Mouse (Mus musculus): ENCODE results near the gene Mrpl44.

Gene Mrpl44

GRCm38 (mm10) chr1:79775927-79776458 is at the start of gene Mrpl44, which contains the start of gene Wdfy1:
Mrpl44 (plus strand) TSS chr1:79776018.
Wdfy1 (minus strand) TSS chr1:79776143.
- DNase-seq = peak; percentile 97

- no peak for DNase-seq
These were observed 41.0 kb upstream of the Mrpl44 start for GRCm38 (mm10) chr1:79734794-79735193.

- no peak for DNase-seq
These were observed 39.4 kb upstream of the Mrpl44 start for GRCm38 (mm10) chr1:79736408-79736807.

DNA sequence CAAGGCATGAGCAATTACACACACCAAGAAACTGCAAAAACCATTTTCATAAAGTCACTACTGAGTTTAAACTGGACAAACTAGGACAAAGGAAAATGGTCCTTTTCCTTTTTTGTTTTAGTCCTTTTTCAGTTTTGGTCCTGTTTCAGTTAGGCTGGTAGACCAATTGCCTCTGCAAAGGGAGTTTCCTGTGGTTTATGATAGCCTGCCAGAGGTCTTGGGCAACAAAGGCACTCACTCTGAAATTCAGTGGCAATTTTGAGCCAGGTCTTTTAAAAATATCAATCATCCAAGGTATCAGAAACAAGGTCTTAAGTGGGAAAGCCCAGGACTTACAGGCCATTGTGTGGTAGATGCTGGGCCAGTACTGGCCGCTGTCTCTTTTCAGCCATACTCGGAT is 36.1 kb upstream of the Mrpl44 start:
- no peak for DNase-seq

- DNase-seq = no peak
These were observed 34.8 kb upstream of the Mrpl44 start for GRCm38 (mm10) chr1:79741002-79741401.

DNA sequence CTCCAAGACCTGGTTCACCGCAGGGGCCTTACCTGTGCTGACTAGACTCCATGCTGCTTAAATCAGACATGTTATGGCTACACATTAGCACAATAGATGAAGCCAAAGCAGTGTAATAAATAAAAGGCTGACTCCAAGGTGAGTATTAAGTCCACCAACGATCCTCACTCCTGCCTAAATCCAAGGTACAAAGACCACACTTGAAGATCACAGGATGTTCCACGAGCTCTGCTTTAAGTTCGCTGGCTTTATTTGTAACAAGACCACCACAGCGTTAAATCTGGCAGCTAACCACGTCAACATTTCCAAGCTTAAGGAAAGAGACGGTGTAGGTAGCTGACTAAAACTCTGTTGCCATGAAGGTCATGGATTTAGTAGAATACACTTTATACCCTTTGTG is 32.9 kb upstream of the Mrpl44 start:
- no peak for DNase-seq

DNA sequence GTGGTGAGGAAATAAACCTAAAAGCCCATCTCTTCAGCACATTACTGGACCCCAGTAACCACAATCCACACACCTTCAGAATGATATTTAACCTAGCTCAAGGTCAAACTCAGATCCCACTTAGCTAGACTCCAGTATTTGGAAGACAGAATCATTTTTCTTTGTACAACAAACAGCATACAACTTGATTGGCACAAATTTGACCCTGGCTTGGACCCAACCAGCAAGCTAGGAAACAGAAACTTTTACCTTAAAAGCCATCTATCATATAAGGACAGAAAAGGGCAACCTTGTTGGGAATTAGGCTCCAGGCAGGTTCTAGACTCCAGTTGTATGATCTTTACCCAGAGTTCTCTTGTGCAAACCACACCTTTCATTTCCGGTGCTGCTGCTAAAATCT is 32.4 kb upstream of the Mrpl44 start:
- DNase-seq = no peak

- DNase-seq = no peak
These were observed 29.8 kb upstream of the Mrpl44 start for GRCm38 (mm10) chr1:79746056-79746455.

DNA sequence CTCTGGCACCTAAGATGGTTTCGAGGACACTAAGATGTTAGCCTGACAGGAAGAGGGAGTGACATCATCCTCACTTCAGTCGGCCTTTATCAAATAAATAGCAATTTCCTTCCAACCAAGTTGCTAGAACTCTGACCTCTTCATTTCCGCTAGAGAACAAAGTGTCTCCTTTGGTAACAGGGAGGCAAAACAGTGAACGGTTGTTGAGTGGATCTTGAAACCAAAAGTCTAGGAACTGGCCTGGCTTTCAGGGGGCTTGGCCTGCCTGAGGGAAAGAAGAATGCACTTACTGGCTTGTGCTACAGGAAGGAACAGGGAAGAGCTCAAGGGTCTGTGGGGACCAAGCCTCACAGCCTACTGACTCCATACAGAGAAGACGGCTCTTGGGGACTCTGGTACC is 24.6 kb upstream of the Mrpl44 start:
- DNase-seq = no peak

GRCm38 (mm10) chr1:79752015-79752695 is 23.7 kb upstream of the Mrpl44 start:
- no peak for DNase-seq

- DNase-seq = no peak
These were observed 23.0 kb upstream of the Mrpl44 start for GRCm38 (mm10) chr1:79752714-79753340.

- DNase-seq = no peak
These were observed 22.4 kb upstream of the Mrpl44 start for GRCm38 (mm10) chr1:79753456-79753855.

GRCm38 (mm10) chr1:79754936-79755335 is 20.9 kb upstream of the Mrpl44 start:
- DNase-seq = no peak

GRCm38 (mm10) chr1:79755376-79755775 is 20.4 kb upstream of the Mrpl44 start:
- DNase-seq = no peak

DNA sequence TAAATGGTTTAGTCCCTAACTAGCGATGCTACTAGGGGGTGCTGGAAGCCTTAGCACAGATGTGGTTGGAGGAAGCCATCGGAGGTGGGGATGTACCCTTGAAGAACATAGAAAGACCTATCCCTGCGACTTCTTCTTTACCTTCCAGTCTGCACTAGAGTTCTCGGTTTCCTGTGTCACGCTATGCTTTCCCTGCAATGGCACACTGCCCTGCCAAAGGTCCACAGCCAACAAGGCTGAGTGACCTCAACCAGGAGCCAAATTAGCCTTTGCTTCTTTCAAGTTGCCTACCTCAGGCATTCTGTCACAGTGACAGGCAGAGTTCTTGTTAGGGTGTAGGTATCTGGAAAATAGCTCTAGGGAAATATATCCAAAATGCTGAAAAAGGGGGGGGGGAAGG is 19.4 kb upstream of the Mrpl44 start:
- DNase-seq = no peak

DNA sequence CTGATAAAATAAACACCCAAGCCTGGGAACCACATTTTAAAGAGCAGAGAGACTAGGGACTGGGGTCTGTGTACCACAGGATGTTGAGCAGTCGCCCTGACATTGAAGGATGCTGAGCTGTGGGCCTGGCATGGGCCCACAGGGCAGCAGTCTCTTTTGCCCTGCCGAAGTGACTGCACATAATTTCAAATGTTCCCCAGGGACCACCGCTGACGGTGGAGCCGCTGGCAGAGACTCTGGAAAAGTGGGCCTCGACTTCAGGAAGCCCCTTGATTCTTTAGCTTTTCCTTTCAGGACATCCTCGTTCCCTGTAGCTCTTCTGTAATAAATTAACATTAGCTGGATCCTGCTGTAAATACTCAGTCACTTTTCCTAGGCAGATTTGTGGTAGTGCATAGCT is 18.7 kb upstream of the Mrpl44 start:
- DNase-seq = no peak

GRCm38 (mm10) chr1:79757597-79757996 is 18.2 kb upstream of the Mrpl44 start:
- no peak for DNase-seq

- DNase-seq = no peak
These were observed 16.8 kb upstream of the Mrpl44 start for GRCm38 (mm10) chr1:79759006-79759405.

DNA sequence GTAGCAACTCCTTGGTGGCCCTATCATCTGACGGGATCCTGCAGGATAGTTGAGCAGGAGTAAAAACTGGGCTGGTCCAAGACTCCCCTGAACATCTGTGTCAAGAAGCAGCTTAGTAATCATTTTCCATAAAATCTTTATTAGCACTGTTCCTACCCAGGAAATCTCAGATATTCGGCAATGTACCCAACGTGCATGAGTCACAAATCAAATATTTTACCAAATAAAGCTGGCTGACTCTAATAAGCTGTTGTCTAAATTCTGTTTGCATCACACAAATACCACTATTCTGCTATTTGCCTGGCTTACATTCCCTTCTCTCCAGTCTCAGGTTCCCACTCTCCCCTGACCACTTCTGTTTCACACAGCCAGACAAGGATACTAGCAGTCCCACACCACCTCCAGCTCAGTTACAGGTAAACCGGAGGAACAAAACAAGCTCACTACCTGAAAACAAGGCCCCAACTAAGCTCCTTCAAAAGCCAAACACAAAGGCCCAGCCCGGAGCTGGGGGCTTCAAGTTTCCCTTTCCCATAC is 16.3 kb upstream of the Mrpl44 start:
- no peak for DNase-seq

- DNase-seq = no peak
These were observed 15.2 kb upstream of the Mrpl44 start for GRCm38 (mm10) chr1:79760656-79761055.

- peak; percentile 87 for DNase-seq
These were observed 14.5 kb upstream of the Mrpl44 start for GRCm38 (mm10) chr1:79761106-79761916.

DNA sequence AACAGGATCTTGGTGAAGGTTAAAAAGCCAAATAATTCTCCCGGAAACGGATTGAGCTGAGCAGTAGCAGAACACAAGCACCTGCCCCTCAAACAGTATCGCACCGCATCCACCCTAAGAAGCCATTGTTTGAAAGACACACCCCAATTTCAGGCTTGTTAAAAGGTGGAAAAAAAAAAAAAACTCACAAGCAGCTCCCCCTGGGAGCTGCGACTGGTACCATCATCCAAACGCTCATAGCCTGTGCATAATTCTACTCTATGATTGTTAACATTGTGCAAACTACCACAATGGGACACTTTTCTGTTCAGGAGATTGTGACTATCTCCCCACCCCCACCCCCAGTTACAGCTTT is 13.9 kb upstream of the Mrpl44 start:
- DNase-seq = no peak
